Mouse (Mus musculus): Measurements from ENCODE around the gene Zwilch.

Zwilch gene

GRCm38 (mm10) chr9:64100442-64100841 is 72.5 kb downstream of the Zwilch start:
- no peak for DNase-seq

- no peak for DNase-seq
Observed at GRCm38 (mm10) chr9:64098282-64098681, 74.6 kb downstream of the Zwilch start.

GRCm38 (mm10) chr9:64094083-64094482 is 78.8 kb downstream of the Zwilch start:
- DNase-seq: peak; percentile 5

GRCm38 (mm10) chr9:64089004-64089403 is 83.9 kb downstream of the Zwilch start:
- no peak for DNase-seq

GRCm38 (mm10) chr9:64088346-64088745 is 84.6 kb downstream of the Zwilch start:
- no peak for DNase-seq

DNA sequence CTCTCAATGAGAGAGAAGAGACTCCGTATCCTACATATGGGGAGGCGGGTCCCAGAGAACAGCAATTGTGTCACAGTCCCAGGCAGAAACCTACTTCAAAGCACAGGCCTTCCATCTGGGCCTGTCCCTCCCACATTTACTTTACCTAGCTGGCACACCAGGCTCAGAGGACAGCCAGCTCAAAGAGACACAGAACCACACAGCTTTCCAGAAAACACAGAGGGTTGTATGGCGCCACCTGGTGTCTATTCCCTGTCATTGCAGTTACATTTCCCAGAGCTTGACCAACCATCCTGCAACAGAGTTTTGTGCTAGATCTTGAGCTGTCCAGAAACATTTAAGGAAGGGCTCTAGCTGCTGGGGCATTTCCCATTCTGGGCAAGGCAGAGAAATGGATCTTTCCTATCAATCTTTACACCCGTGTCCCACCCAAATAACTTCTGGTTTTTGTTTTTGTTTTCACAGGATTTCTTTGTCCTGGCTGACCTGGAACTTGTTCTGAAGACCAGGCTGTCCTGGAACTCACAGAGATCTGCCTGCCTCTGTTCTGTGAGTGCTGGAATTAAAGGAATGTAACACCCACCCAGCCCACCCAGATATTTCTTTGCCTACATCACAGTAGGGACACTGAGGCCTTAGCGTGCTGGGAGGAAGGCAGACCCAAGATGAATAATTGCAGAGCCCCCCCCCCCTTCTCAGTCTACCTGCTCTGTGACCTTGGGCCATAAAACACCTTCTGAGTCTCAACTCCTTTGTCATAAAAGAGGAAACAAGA is 85.3 kb downstream of the Zwilch start:
- DNase-seq: peak; percentile 29

Data from cerebellum, adult 11-12 months (tissue).